Comparison of ENCODE assay signal across 18 mouse cellular contexts in the genomic region with DNA sequence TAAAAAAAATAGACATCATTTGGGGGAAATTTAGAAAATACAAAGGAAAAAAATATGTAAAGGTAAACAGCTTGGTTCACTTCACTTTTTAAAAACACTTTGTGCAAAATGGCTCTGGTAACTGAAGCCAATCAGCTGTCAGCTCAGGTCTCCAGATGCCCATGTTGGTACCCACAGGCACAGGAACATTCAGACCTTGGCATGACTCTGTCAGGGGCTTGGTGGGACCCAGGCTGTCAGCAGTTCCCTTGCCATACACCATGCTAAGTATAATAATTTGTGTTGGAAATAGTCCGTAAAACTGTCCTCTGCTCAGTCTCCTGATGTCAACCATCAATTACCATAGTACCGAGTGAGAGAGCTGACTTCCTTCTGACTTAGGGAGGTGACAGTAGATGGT.
"Had no signal": no experiment of that assay in that cellular context is flagged by ENCODE, and none has a peak within 500 bp of the region (broad histone marks: within the 10 kb centered on the region; RNA-seq: fewer than 3 reads in every experiment).

No protein-coding gene starts in this region.

- H3K4me3 ChIP-seq: midbrain, embryonic 10.5 days; midbrain, embryonic 12.5 days; myocyte; neural tube, embryonic 13.5 days; neural tube, embryonic 15.5 days had no signal

- H3K27ac ChIP-seq: midbrain, embryonic 10.5 days; midbrain, embryonic 12.5 days; neural tube, embryonic 13.5 days; neural tube, embryonic 15.5 days had no signal

- DNase-seq: lung, adult 18-20 months; lung, embryonic 14.5 days; lung, postnatal 10 days; lung, postnatal 4 days; midbrain, embryonic 14.5 days; retina, postnatal 1 day; right cerebral cortex, adult 18-20 months; right cerebral cortex, postnatal 25 days; right cerebral cortex, postnatal 4 days; spleen, adult 18-20 months; thymus, adult 18-20 months; thymus, postnatal 14 days; thymus, postnatal 36 days had no signal
